Mouse (Mus musculus): Measurements from ENCODE around the gene Leng1.

Leng1 gene

GRCm38 (mm10) chr7:3691919-3692318 lies 26.3 kb upstream of the Leng1 start:
- no peak for DNase-seq

- DNase-seq = no peak
Observed at GRCm38 (mm10) chr7:3685400-3686187, 20.0 kb upstream of the Leng1 start.

GRCm38 (mm10) chr7:3684698-3685097 lies 19.1 kb upstream of the Leng1 start:
- DNase-seq = no peak

DNA sequence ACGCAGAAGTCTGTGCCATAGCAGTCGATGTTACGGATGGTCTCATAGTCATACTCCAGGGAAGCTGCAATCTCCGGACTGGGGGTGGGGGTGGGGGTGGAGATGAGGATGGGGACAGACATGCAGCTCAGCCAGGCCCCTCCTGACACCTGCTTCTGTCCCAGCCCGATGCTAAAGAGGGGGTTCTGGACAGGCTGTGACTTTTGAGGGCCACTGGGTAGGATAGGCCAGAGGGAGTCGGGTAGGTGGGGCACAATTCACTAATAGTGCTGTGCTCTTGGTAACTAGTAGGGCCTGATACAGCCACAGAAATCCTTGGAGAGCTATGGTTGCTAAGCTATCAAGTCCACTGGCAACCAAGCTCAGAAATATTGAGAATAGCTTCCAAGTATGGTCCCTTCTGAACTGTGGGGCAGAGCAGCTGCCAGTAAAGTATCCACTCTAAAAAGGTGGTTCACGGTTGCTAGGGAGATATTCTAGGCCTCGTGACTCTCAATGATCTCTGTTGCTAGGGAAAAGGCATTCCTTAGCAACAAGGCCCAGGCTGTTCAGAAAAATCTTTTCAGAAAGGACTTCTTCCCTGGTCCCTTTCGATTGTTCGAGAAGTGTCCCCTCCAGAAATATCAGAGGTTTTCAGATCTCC lies 18.4 kb upstream of the Leng1 start:
- no peak for DNase-seq

DNA sequence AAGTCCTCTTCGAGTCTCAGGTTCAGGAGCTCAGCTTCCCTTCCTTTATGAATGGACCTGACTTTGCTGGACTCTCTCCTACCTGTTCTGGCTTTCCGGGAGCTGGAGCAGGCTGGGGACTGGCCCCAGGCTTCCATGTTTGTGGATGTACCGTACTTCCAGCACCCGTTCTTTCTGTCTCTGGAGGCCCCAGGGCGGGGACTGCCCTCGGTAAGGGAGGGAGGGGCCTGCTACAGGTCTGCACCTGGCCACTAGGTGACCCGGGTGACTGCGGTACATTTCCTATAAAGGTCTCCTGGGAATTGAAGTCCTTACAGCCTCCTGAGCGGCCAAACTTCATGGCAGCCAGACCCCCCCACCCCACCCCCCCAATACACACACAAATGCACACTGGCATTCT lies 11.7 kb upstream of the Leng1 start, which contains the start of gene Tmc4:
TSS of gene Tmc4 (minus strand) at position 212 of the 400 bp plus-strand sequence.
- no peak for DNase-seq

- no peak for DNase-seq
Observed at GRCm38 (mm10) chr7:3676371-3676770, 10.7 kb upstream of the Leng1 start.

DNA sequence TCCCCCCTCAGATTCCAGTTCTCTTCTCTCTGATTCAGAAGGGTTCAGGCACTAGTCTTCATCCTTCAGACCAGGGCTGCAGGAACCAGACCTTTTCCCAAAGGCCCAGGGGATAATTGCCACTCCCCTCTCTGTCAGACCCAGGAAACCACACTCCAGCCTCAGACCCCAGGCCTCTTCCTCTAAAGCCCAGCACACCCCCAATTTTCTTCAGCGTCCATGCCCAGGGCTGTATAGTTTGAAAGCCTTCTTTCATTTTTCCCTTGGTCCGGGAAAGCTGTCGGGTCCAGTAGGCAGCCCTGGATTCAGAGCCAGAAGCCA lies 9.5 kb upstream of the Leng1 start:
- no peak for DNase-seq

DNA sequence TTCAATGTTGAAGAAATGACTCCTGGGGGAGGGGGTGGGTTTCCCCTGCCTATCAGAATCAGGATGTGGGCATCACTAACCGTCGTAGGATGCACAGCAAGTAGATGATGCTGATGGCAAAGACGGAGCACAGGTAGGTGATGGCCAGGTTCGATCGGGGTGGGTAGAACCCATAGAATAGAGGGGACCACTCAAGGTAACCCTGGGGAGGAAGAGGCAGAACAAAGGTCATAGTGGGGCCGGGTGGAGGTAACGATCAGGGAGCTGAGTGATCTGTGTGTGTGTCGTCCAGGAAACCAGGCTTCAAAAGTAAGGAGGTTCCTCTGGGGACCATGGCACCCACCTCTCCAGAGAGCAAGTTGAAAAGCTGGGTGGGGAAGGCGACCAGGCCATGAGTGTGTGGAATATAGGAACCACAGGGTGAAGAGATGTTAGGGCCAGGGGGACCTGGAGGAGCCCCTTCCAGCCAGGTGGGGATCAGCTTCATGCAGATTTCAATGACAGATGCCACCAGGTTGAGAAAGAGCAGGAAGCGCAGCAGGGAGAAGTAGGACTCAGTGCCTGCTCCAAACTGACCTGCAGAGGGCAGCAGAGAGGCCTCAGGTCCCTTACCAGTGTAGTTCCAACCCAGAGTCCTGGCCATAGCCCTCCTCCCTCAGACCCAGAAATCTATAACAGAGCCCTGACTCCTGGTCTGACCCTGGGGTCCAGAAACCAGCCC lies 9.0 kb upstream of the Leng1 start:
- peak; percentile 88 for DNase-seq

DNA sequence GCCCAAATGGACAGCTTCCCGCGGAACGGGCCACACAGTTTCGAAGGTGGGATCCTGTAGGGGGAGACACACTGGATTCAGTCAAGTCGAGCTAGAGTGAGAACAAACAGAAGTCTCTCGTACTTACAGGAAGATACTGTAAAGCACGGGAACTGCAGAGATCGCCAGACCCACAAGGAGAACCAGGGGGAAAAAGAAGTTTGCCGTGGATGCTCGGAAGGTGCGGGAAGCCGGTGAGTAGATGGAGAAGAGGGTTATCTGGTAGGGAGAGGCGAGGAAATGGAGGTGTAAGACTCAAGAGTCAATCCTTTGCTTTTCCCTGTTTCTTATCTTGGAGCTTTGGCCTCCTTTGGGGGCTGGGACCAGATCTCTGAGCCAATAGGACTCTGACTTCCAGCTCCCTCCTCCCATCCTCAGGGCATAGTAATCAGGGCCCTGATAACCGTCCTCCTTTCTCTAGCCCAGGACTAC lies 1.3 kb upstream of the Leng1 start:
- DNase-seq = peak; percentile 5

- DNase-seq = no peak
Observed at GRCm38 (mm10) chr7:3664524-3665214, 971 bp downstream of the Leng1 start.

DNA sequence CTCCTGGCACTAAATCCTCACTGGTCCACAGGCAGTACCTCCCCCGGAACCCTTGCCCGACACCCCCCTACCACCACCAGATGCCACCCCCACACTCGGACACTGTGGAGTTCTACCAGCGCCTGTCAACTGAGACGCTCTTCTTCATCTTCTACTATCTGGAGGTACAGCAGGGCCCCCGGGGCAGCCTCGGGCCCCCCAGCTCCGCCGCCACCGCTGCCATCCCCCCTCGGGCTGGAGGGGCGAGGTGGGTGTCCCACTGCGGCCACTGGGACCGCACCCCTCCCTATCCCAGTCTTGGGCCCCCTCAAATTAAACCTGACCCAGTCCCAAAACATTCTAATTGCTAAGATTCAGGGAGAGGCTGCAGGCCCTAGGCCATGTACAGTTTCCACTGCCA lies 7.1 kb downstream of the Leng1 start:
- DNase-seq = no peak

DNA sequence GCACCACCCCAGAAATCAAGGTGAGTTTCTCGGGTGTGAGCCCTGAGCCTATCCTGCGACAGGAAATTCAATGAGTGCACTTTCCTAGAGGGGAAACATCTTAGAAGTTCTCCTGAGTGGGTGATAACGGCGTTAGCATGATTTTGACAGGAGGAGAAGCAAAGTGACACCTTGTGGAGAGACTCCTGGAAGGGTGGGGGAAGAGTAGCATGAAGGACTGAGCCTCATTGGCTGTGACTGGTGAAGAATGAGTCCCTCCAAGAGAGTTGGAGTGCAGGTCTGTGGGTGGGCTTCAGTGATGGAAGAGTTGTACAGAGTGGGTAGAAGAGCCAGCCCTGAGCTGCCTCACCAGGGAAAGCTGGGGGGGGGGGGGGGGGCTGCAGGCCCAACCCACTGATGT lies 8.7 kb downstream of the Leng1 start:
- no peak for DNase-seq

DNA sequence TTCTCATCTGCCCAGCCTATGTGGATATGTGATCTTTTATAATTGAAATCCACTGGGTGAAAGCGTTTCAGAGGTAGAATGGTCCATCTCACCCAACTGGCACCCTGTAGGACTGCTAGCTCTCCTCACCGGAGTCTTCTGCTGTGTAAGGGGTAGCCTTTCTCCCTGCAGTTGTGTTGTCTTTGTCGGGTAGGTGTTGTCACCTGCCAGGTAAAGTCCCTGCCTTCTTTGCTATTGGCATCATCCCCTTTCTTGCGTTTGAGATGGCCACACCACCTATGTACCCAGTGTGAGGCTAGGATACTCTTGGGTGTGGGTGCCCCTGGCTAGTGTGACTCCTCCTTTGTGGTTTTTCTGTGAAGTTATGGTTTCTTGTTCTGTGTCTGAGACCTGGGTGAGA lies 19.0 kb downstream of the Leng1 start:
- DNase-seq = no peak

DNA sequence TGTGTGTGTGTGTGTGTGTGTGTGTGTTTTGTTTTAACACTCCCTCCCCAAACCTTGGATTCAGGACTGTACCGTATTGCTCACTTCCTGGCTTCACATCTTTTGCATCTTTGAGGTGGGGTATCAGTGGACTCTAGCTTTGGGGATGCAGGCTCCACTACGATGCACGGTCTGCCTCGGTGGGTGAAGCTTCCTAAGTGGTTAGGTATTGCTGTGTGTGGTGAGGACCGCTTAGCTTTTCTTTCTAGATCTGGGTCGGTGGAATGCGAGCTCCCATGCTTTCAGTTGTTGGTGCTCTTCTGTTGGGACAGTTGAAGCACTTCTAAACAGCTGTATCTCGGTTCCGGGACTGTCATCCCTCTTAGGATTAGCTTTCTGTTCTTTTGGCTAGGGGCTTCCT lies 19.5 kb downstream of the Leng1 start:
- no peak for DNase-seq

- DNase-seq = no peak
Observed at GRCm38 (mm10) chr7:3645488-3646025, 20.1 kb downstream of the Leng1 start.

- peak; percentile 100 for DNase-seq
Observed at GRCm38 (mm10) chr7:3644672-3645487, 20.8 kb downstream of the Leng1 start, which contains the start of gene Cnot3. Gene Cnot3 (plus strand): TSS chr7:3645268.

DNA sequence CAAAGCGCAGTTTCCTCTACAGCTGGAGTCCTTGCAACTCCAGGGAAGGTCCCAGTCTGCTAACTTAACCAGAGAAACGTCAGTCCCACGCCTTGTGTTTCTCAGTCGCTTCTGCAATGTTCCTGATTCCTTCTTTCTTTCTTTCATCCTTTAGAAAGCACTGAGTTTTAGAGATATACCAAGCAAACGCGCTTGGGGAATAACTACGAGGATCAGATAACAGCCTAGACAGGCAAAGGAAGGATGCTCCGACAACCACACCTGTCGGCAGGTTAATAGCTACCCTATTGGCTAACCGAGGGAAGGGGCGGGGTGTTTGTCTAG lies 21.3 kb downstream of the Leng1 start:
- no peak for DNase-seq

GRCm38 (mm10) chr7:3643843-3644242 lies 21.8 kb downstream of the Leng1 start:
- DNase-seq = no peak

DNA sequence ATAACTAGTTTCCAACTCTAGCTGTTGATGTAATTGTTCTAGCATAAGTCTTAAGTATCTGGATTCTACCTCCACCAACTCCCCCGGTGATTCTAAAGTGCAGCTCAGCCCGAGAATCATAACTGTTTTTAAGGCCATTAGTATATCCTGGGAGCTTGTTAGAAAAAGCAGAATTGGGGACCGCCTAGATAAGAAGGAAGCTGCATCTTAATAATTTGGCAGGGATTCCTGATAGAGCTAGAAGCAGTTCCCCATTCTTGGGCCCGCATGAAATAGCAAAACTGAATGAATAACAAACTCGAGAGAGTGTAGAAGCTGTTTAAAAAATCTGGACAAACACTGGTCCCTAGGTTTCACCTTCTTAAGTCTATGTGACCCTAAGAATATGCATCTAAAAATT lies 22.2 kb downstream of the Leng1 start:
- no peak for DNase-seq

DNA sequence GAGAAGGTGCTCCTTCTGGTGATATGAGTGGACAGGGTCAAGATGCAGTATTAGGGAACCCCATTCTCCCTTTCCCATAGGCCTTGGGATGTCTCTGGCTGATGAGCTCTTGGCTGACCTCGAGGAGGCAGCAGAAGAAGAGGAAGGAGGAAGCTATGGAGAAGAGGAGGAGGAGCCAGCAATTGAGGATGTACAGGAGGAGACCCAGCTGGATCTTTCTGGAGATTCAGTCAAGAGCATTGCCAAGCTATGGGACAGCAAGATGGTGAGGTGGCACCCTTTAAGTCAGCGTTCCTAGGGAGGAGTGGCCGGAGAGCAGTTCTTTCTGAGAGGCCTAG lies 35.2 kb downstream of the Leng1 start:
- DNase-seq = no peak

GRCm38 (mm10) chr7:3629543-3630477 lies 35.8 kb downstream of the Leng1 start, which contains the start of the genes Tfpt and Prpf31:
Gene Tfpt (minus strand): TSS chr7:3629929.
Gene Prpf31 (plus strand): TSS chr7:3629985.
- DNase-seq = peak; percentile 98

Data from retina, postnatal 1 day (tissue).